Mouse (Mus musculus): ENCODE data around the gene Prr11. TPM values are rescaled to one million over a fixed set of nuclear protein-coding genes. Genes with fewer than 3 reads are reported as not detected.

Prr11 gene
- polyA plus RNA-seq (2012; ENCODE audit: insufficient read depth, insufficient read length, missing spikeins) = 16.4 and 20.0 TPM in 2 replicates

GRCm38 (mm10) chr11:87108409-87108754 lies at the start of gene Prr11:
Prr11 (minus strand) TSS chr11:87108708.
- TF ChIP-seq POLR2A (IDR thresholded peaks at IDR 0.05; ENCODE audit: borderline replicate concordance, low read depth, low read length) (no peak), CTCF (IDR thresholded peaks at IDR 0.05; ENCODE audit: low read depth, low read length) (no peak)
- Histone ChIP-seq H3K4me1 (ENCODE audit: control insufficient read depth, insufficient read depth, low read length) (peaks cover 2% of the 10 kb centered on the region), H3K4me3 (ENCODE audit: insufficient read depth, low read length) (peak within 1 kb of the TSS; percentile 70), H3K27ac (ENCODE audit: insufficient read depth, low read depth, low read length) (peak within 1 kb of the TSS; percentile 69)

GRCm38 (mm10) chr11:87158012-87158411 lies 49.5 kb upstream of the Prr11 start:
- no peak overlapping the region for H3K27ac ChIP-seq (ENCODE audit: insufficient read depth, low read depth, low read length)
- TF ChIP-seq POLR2A (IDR thresholded peaks at IDR 0.05; ENCODE audit: borderline replicate concordance, low read depth, low read length) (no peak), CTCF (IDR thresholded peaks at IDR 0.05; ENCODE audit: low read depth, low read length) (no peak)
- H3K4me3 ChIP-seq (ENCODE audit: insufficient read depth, low read length) = no peak overlapping the region
- H3K4me1 ChIP-seq (ENCODE audit: control insufficient read depth, insufficient read depth, low read length) = no peaks in the 10 kb centered on the region

GRCm38 (mm10) chr11:87136233-87136632 lies 27.7 kb upstream of the Prr11 start:
- TF ChIP-seq CTCF (IDR thresholded peaks at IDR 0.05; ENCODE audit: low read depth, low read length) (no peak), POLR2A (IDR thresholded peaks at IDR 0.05; ENCODE audit: borderline replicate concordance, low read depth, low read length) (no peak)
- Histone ChIP-seq H3K4me3 (ENCODE audit: insufficient read depth, low read length) (no peak overlapping the region), H3K4me1 (ENCODE audit: control insufficient read depth, insufficient read depth, low read length) (peaks cover 2% of the 10 kb centered on the region; the same call in 1 of the 2 replicates), H3K27ac (ENCODE audit: insufficient read depth, low read depth, low read length) (no peak overlapping the region)

GRCm38 (mm10) chr11:87126824-87127816 lies 18.6 kb upstream of the Prr11 start, which contains the start of gene Trim37:
Trim37 (plus strand) TSS chr11:87127077.
- H3K4me3 ChIP-seq (ENCODE audit: insufficient read depth, low read length) = peak within 1 kb of the TSS; percentile 97
- peaks cover 10% of the 10 kb centered on the region; the same call in 1 of the 2 replicates for H3K4me1 ChIP-seq (ENCODE audit: control insufficient read depth, insufficient read depth, low read length)
- TF ChIP-seq CTCF (IDR thresholded peaks at IDR 0.05; ENCODE audit: low read depth, low read length) (no peak), POLR2A (IDR thresholded peaks at IDR 0.05; ENCODE audit: borderline replicate concordance, low read depth, low read length) (no peak)
- peak within 1 kb of the TSS; percentile 72 for H3K27ac ChIP-seq (ENCODE audit: insufficient read depth, low read depth, low read length)

- peak overlapping the region; percentile 28 for H3K27ac ChIP-seq (ENCODE audit: insufficient read depth, low read depth, low read length)
- peak overlapping the region; percentile 53 for H3K4me3 ChIP-seq (ENCODE audit: insufficient read depth, low read length)
- peaks cover 10% of the 10 kb centered on the region; the same call in 1 of the 2 replicates for H3K4me1 ChIP-seq (ENCODE audit: control insufficient read depth, insufficient read depth, low read length)
- TF ChIP-seq CTCF (IDR thresholded peaks at IDR 0.05; ENCODE audit: low read depth, low read length) (no peak), POLR2A (IDR thresholded peaks at IDR 0.05; ENCODE audit: borderline replicate concordance, low read depth, low read length) (no peak)
Observed at GRCm38 (mm10) chr11:87126281-87126823, 17.8 kb upstream of the Prr11 start.

GRCm38 (mm10) chr11:87125562-87125961 lies 17.1 kb upstream of the Prr11 start:
- TF ChIP-seq CTCF (IDR thresholded peaks at IDR 0.05; ENCODE audit: low read depth, low read length) = no peak
- TF ChIP-seq POLR2A (IDR thresholded peaks at IDR 0.05; ENCODE audit: borderline replicate concordance, low read depth, low read length) = no peak
- H3K4me1 ChIP-seq (ENCODE audit: control insufficient read depth, insufficient read depth, low read length) = peaks cover 10% of the 10 kb centered on the region; the same call in 1 of the 2 replicates
- no peak overlapping the region for H3K27ac ChIP-seq (ENCODE audit: insufficient read depth, low read depth, low read length)
- no peak overlapping the region for H3K4me3 ChIP-seq (ENCODE audit: insufficient read depth, low read length)

GRCm38 (mm10) chr11:87121864-87122263 lies 13.4 kb upstream of the Prr11 start:
- no peak overlapping the region for H3K27ac ChIP-seq (ENCODE audit: insufficient read depth, low read depth, low read length)
- H3K4me3 ChIP-seq (ENCODE audit: insufficient read depth, low read length) = no peak overlapping the region
- TF ChIP-seq CTCF (IDR thresholded peaks at IDR 0.05; ENCODE audit: low read depth, low read length) (no peak), POLR2A (IDR thresholded peaks at IDR 0.05; ENCODE audit: borderline replicate concordance, low read depth, low read length) (no peak)
- peaks cover 3% of the 10 kb centered on the region; the same call in 1 of the 2 replicates for H3K4me1 ChIP-seq (ENCODE audit: control insufficient read depth, insufficient read depth, low read length)

- TF ChIP-seq POLR2A (IDR thresholded peaks at IDR 0.05; ENCODE audit: borderline replicate concordance, low read depth, low read length) (no peak), CTCF (IDR thresholded peaks at IDR 0.05; ENCODE audit: low read depth, low read length) (no peak)
- H3K4me1 ChIP-seq (ENCODE audit: control insufficient read depth, insufficient read depth, low read length) = peaks cover 2% of the 10 kb centered on the region
- peak overlapping the region; percentile 70 for H3K4me3 ChIP-seq (ENCODE audit: insufficient read depth, low read length)
- peak overlapping the region; percentile 69 for H3K27ac ChIP-seq (ENCODE audit: insufficient read depth, low read depth, low read length)
Observed at GRCm38 (mm10) chr11:87110172-87110909, 1.8 kb upstream of the Prr11 start.

GRCm38 (mm10) chr11:87109519-87110171 lies 1.1 kb upstream of the Prr11 start:
- no peak for TF ChIP-seq POLR2A (IDR thresholded peaks at IDR 0.05; ENCODE audit: borderline replicate concordance, low read depth, low read length)
- no peak for TF ChIP-seq CTCF (IDR thresholded peaks at IDR 0.05; ENCODE audit: low read depth, low read length)
- H3K4me1 ChIP-seq (ENCODE audit: control insufficient read depth, insufficient read depth, low read length) = peaks cover 2% of the 10 kb centered on the region
- H3K4me3 ChIP-seq (ENCODE audit: insufficient read depth, low read length) = peak overlapping the region; percentile 70
- peak overlapping the region; percentile 69 for H3K27ac ChIP-seq (ENCODE audit: insufficient read depth, low read depth, low read length)

Measured in bone marrow macrophage, adult 2 months (primary cell).